Mouse (Mus musculus) limb, embryonic 14.5 days (tissue): ENCODE measurements around the gene Hsd17b2. TPM values are rescaled to one million over a fixed set of nuclear protein-coding genes. Genes with fewer than 3 reads are reported as not detected.

Source experiments
- ATAC-seq: fragments of 200-750 bp; cut with Nextera tagmentation; 2 replicates; pipeline ENCODE4 v1.8.0; 2017; ENCODE audit warnings: low read depth, moderate number of reproducible peaks, moderate TSS enrichment; ENCODE audit not compliant: low FRiP score
- DNase-seq: peaks from one replicate; pipeline ENCODE4 v3.0.0-alpha.2; 2015; ENCODE audit warnings: low spot score
- H3K27ac ChIP-seq: fragments of 300-500 bp; sonication (generic); replicated peaks from 2 replicates; pipeline ENCODE4 v1.5.1; 2014; ENCODE audit warnings: low read depth, mild to moderate bottlenecking, low read length, moderate library complexity, mixed read lengths
- H3K27me3 ChIP-seq: fragments of 300-500 bp; sonication (generic); 2 replicates; pipeline ENCODE4 v1.6.1; 2014; ENCODE audit warnings: low read length, mixed read lengths; ENCODE audit not compliant: control insufficient read depth, insufficient read depth
- H3K36me3 ChIP-seq: fragments of 300-500 bp; sonication (generic); 2 replicates; pipeline ENCODE4 v1.6.1; 2014; ENCODE audit warnings: mild to moderate bottlenecking, low read length, moderate library complexity, mixed read lengths; ENCODE audit not compliant: control insufficient read depth, insufficient read depth
- H3K4me1 ChIP-seq: fragments of 300-500 bp; sonication (generic); 2 replicates; pipeline ENCODE4 v1.6.1; 2014; ENCODE audit warnings: antibody characterized with exemption, low read length, mixed read lengths; ENCODE audit not compliant: control insufficient read depth, insufficient read depth
- H3K4me2 ChIP-seq: fragments of 300-500 bp; sonication (generic); replicated peaks from 2 replicates; pipeline ENCODE4 v1.6.1; 2014; ENCODE audit warnings: low read depth, mild to moderate bottlenecking, low read length, moderate library complexity; ENCODE audit not compliant: severe bottlenecking
- H3K4me3 ChIP-seq: fragments of 300-500 bp; sonication (generic); replicated peaks from 2 replicates; pipeline ENCODE4 v1.5.1; 2014; ENCODE audit warnings: low read length
- H3K9ac ChIP-seq: fragments of 300-500 bp; sonication (generic); 2 replicates; pipeline ENCODE4 v1.6.1; 2014; ENCODE audit warnings: mild to moderate bottlenecking, low read depth, low read length, moderate library complexity; ENCODE audit not compliant: severe bottlenecking
- H3K9me3 ChIP-seq: fragments of 300-500 bp; sonication (generic); 2 replicates; pipeline ENCODE4 v1.6.1; 2016; ENCODE audit warnings: low read length; ENCODE audit not compliant: control insufficient read depth
- POLR2A ChIP-seq: fragments of 200-500 bp; IDR thresholded peaks from 2 replicates; pipeline ENCODE4 v1.8.0; 2012; ENCODE audit warnings: inconsistent platforms, mild to moderate bottlenecking, moderate library complexity, borderline replicate concordance; ENCODE audit not compliant: insufficient read depth, insufficient read length; ENCODE audit errors: extremely low read depth
- whole genome bisulfite sequencing: fragments of 180-500 bp; shearing (Covaris S2); extraction: QIAGEN DNeasy Blood & Tissue Kit; methylation state at CpG from one replicate; pipeline ENCODE4 v1.1.7; 2014; 5-methylcytosine and 5-hydroxymethylcytosine counted together
- polyA plus RNA-seq, 2 experiments: library from polyadenylated mRNA; depleted of rRNA in 1 of 2; stranded (reverse) in 1 of 2; unstranded in 1 of 2; fragments of >200 nt; fragmentation: Nextera tagmentation in 1 of 2; extraction: Ambion mirVana in 1 of 2; gene quantifications; 2 replicates each; pipeline versions ENCODE4 v1.2.1 to v1.2.3; 2012 to 2014

The Hsd17b2 gene
- polyA plus RNA-seq, 2 experiments: 0.21 TPM; not detected in 1

DNA sequence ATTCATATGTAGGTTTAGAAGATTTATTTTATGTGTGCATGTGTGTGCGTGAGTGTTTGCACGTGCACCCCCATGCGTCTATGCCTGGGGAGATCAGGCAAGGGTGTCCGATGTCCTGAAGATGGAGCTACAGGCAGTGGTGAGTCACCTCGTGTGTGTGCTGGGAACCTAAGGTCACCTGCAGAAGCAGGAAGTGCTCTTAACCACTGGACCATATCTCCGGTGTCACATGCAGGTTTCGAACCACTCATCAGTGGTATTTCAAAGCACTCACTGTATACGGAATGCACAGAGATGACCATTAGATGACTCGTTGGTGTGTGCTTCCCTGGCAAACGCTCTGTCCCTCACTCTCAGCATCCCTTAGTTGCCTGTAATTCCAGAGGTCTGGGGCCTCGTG lies 56.2 kb downstream of the Hsd17b2 start:
- H3K27ac ChIP-seq: no peak overlapping the region
- H3K4me1 ChIP-seq: no peaks in the 10 kb centered on the region
- ATAC-seq (no peak), DNase-seq (no peak)
- no peaks in the 10 kb centered on the region for H3K9me3 ChIP-seq
- no peak overlapping the region for H3K4me2 ChIP-seq
- no peak overlapping the region for H3K9ac ChIP-seq
- WGBS: 79% methylated on average over 11 of the region's 11 CpGs
- no peak for TF ChIP-seq POLR2A
- H3K4me3 ChIP-seq: no peak overlapping the region
- H3K27me3 ChIP-seq: no peaks in the 10 kb centered on the region
- H3K36me3 ChIP-seq: no peaks in the 10 kb centered on the region

DNA sequence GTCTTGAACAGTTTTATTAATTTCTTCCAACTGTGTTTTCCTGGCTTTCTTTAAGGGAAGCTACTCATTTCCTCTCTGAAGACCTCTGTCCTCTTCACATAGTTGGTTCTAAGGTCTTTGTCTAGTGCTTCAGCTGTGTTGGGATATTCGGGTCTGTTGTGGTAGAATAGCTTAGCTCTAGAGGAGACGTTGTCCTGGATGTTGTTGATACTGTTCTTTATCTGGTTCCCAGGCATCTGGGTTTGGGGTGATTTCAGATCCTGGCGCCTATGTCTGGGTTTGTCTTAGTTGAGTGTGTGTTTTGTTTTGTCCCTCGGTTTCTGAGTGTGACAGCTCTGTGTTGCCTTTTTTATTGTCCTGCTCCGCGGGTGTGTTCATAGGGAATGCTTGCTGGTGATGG lies 61.1 kb downstream of the Hsd17b2 start:
- Histone ChIP-seq H3K4me2 (no peak overlapping the region), H3K36me3 (no peaks in the 10 kb centered on the region), H3K27ac (no peak overlapping the region), H3K4me1 (no peaks in the 10 kb centered on the region), H3K9ac (no peak overlapping the region), H3K27me3 (no peaks in the 10 kb centered on the region), H3K4me3 (no peak overlapping the region), H3K9me3 (no peaks in the 10 kb centered on the region)
- ATAC-seq: no peak
- no peak for DNase-seq
- WGBS: 83% methylated on average over 6 of the region's 6 CpGs
- TF ChIP-seq POLR2A: no peak

DNA sequence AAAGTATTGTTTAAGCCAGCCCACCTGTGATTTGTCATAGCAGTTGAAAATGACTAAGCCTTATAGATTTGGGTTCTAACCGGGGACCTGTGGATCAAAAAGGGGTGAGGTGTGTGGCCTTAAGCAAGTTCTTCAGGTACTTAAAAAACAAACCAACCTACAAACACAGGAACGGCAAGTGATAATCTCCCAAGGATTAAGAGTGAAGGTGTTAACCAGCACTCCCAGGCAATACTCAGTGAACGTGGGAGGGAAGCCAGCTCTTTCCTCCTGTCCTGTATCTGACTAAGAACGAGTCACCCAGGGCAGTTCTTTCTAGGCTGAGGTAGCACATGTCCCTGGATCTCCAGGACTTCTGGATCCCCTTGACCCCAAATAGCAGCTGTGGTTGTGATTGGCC lies 62.9 kb downstream of the Hsd17b2 start:
- Histone ChIP-seq H3K27me3 (no peaks in the 10 kb centered on the region), H3K4me3 (no peak overlapping the region), H3K27ac (no peak overlapping the region), H3K36me3 (no peaks in the 10 kb centered on the region), H3K9me3 (no peaks in the 10 kb centered on the region), H3K4me1 (no peaks in the 10 kb centered on the region), H3K4me2 (no peak overlapping the region), H3K9ac (no peak overlapping the region)
- ATAC-seq: no peak
- no peak for TF ChIP-seq POLR2A
- WGBS: 45% methylated on average over 4 of the region's 4 CpGs
- no peak for DNase-seq

DNA sequence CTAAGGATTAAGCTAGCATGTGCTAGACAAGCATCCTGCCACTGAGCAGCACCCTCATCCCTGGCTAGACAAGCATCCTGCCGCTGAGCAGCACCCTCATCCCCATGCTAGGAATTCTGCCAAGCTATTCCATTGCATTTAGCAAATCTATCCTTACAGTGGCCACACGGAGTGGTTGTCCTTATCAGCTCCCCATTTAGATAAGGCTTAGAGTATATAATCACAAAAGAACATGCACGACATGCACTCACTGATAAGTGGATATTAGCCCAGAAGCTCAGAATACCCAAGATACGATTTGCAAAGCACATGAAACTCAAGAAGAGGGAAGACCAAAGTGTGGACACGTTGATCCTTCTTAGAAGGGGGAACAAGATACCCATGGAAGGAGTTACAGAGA lies 64.2 kb downstream of the Hsd17b2 start:
- no peak overlapping the region for H3K9ac ChIP-seq
- H3K36me3 ChIP-seq: no peaks in the 10 kb centered on the region
- H3K9me3 ChIP-seq: no peaks in the 10 kb centered on the region
- ATAC-seq (no peak), DNase-seq (no peak)
- H3K4me3 ChIP-seq: no peak overlapping the region
- H3K27ac ChIP-seq: no peak overlapping the region
- no peaks in the 10 kb centered on the region for H3K4me1 ChIP-seq
- no peaks in the 10 kb centered on the region for H3K27me3 ChIP-seq
- TF ChIP-seq POLR2A: no peak
- WGBS: 77% methylated on average over 5 of the region's 5 CpGs
- no peak overlapping the region for H3K4me2 ChIP-seq

DNA sequence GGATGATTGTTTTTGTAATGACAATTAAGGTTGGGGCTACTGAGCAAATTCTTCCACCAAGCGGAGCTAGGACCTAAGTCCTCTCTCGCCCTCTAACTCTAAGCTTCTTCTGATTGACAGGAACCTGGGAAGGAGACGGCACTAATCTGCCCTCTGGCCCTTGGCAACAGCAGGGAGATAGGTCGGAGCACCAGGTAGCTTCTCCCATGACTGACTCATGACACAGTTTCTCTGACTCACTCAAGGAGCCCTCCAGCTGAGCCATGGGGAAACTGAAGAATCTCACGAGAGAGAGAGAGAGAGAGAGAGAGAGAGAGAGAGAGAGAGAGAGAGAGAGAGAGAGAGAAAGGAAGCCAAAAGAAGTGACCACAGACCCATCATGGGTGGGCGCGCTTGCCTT lies 67.3 kb downstream of the Hsd17b2 start:
- Histone ChIP-seq H3K27me3 (no peaks in the 10 kb centered on the region), H3K9ac (no peak overlapping the region), H3K27ac (no peak overlapping the region), H3K36me3 (no peaks in the 10 kb centered on the region), H3K4me2 (no peak overlapping the region), H3K4me1 (no peaks in the 10 kb centered on the region), H3K4me3 (no peak overlapping the region), H3K9me3 (no peaks in the 10 kb centered on the region)
- no peak for ATAC-seq
- TF ChIP-seq POLR2A: no peak
- 75% methylated on average over 7 of the region's 7 CpGs for WGBS
- DNase-seq: no peak
